Mouse (Mus musculus) myocyte (in vitro differentiated cells): ENCODE measurements around the gene Plxdc1. TPM values are rescaled to one million over a fixed set of nuclear protein-coding genes. Genes with fewer than 3 reads are reported as not detected.
A peak's percentile ranks its signal among the peaks of the same experiment; 100 is the strongest.

Experiments
- H3K27me3 ChIP-seq: one replicate; pipeline ENCODE4 v1.6.1; 2011; ENCODE audit not compliant: control insufficient read depth, insufficient read depth, insufficient read length
- H3K36me3 ChIP-seq: one replicate; pipeline ENCODE4 v1.6.1; 2011; ENCODE audit not compliant: control insufficient read depth, insufficient read depth
- H3K4me2 ChIP-seq: one replicate; pipeline ENCODE4 v1.6.1; 2011; ENCODE audit warnings: low read depth, control low read depth
- H3K4me3 ChIP-seq: one replicate; pipeline ENCODE4 v1.5.1; 2011; ENCODE audit warnings: mild to moderate bottlenecking, control low read depth, moderate library complexity
- H3K79me2 ChIP-seq: one replicate; pipeline ENCODE4 v1.6.1; 2011; ENCODE audit not compliant: control insufficient read depth, insufficient read depth
- H3ac ChIP-seq: one replicate; pipeline ENCODE4 v1.6.1; 2011; ENCODE audit not compliant: control insufficient read depth, insufficient read length
- CEBPB ChIP-seq: IDR thresholded peaks from 2 replicates; pipeline ENCODE4 v1.6.1; 2011; ENCODE audit warnings: mild to moderate bottlenecking, moderate library complexity; ENCODE audit not compliant: poor library complexity, insufficient read depth, severe bottlenecking
- E2F4 ChIP-seq: IDR thresholded peaks from one replicate; pipeline ENCODE4 v1.6.1; 2011; ENCODE audit warnings: mild to moderate bottlenecking, control low read depth, moderate library complexity; ENCODE audit not compliant: insufficient read depth
- MAX ChIP-seq: IDR thresholded peaks from one replicate; pipeline ENCODE4 v1.6.1; 2011; ENCODE audit warnings: low read depth, mild to moderate bottlenecking, control low read depth
- MYOD1 ChIP-seq, 3 experiments: IDR thresholded peaks; one replicate each; pipeline ENCODE4 v1.6.1; 2011; ENCODE audit warnings: control low read depth in 2 of 3, low read depth in 2 of 3, mild to moderate bottlenecking in 2 of 3, moderate library complexity in 1 of 3; ENCODE audit not compliant: insufficient read length in 2 of 3, control insufficient read depth in 1 of 3
- MYOG ChIP-seq, 3 experiments: IDR thresholded peaks; one replicate each; pipeline ENCODE4 v1.6.1; 2011; ENCODE audit warnings: control low read depth in 2 of 3, low read depth in 2 of 3, mild to moderate bottlenecking in 2 of 3; ENCODE audit not compliant: insufficient read length in 2 of 3, control insufficient read depth in 1 of 3, insufficient read depth in 1 of 3
- POLR2A ChIP-seq: IDR thresholded peaks from one replicate; pipeline ENCODE4 v1.6.1; 2011; ENCODE audit warnings: low read depth, mild to moderate bottlenecking, control low read depth, moderate library complexity; ENCODE audit not compliant: insufficient read length
- POLR2AphosphoS2 ChIP-seq: IDR thresholded peaks from one replicate; pipeline ENCODE4 v1.6.1; 2011; ENCODE audit warnings: low read depth, control low read depth; ENCODE audit not compliant: insufficient read length
- REST ChIP-seq: IDR thresholded peaks from one replicate; pipeline ENCODE4 v1.6.1; 2011; ENCODE audit warnings: mild to moderate bottlenecking, control low read depth, moderate library complexity; ENCODE audit not compliant: insufficient read depth, insufficient read length
- SRF ChIP-seq: IDR thresholded peaks from one replicate; pipeline ENCODE4 v1.6.1; 2011; ENCODE audit warnings: low read depth; ENCODE audit not compliant: control insufficient read depth, insufficient read length
- TCF12 ChIP-seq: IDR thresholded peaks from one replicate; pipeline ENCODE4 v1.6.1; 2011; ENCODE audit warnings: mild to moderate bottlenecking, control low read depth; ENCODE audit not compliant: poor library complexity, insufficient read depth, severe bottlenecking
- TCF3 ChIP-seq: IDR thresholded peaks from one replicate; pipeline ENCODE4 v1.6.1; 2011; ENCODE audit warnings: low read depth, control low read depth; ENCODE audit not compliant: insufficient read length
- USF1 ChIP-seq: IDR thresholded peaks from one replicate; pipeline ENCODE4 v1.6.1; 2011; ENCODE audit warnings: low read depth, mild to moderate bottlenecking, control low read depth, moderate library complexity
- polyA plus RNA-seq: library from polyadenylated mRNA; unstranded; fragments of >200 nt; fragmentation: generic; extraction: Trizol; gene quantifications from one replicate; pipeline ENCODE4 v1.2.1, GENCODE M21; 2012; ENCODE audit warnings: missing spikeins

Gene Plxdc1
- polyA plus RNA-seq, 1 experiment, result 2.7 TPM

GRCm38 (mm10) chr11:97980531-97980966 is 5.7 kb downstream of the Plxdc1 start:
- no peak overlapping the region for H3ac ChIP-seq
- H3K79me2 ChIP-seq, result no peaks in the 10 kb centered on the region
- no peaks in the 10 kb centered on the region for H3K27me3 ChIP-seq
- no peak overlapping the region for H3K4me2 ChIP-seq
- TF ChIP-seq TCF3 (peak; percentile 75), REST (no peak), CEBPB (no peak), POLR2AphosphoS2 (no peak), MYOD1 (IDR thresholded peaks at IDR 0.05; ENCODE audit: control insufficient read depth in 1 of 3, insufficient read length in 2 of 3, low read depth in 2 of 3) (peak in 2 of 3 experiments; percentile 97 to 98), E2F4 (no peak), TCF12 (peak; percentile 65), USF1 (no peak), MYOG (IDR thresholded peaks at IDR 0.05; ENCODE audit: control insufficient read depth in 1 of 3, insufficient read depth in 1 of 3, insufficient read length in 2 of 3, low read depth in 2 of 3) (peak; percentile 74 to 99 (median 96)), POLR2A (no peak), SRF (no peak), MAX (no peak)
- no peak overlapping the region for H3K4me3 ChIP-seq
- no peaks in the 10 kb centered on the region for H3K36me3 ChIP-seq

- no peak overlapping the region for H3ac ChIP-seq
- TF ChIP-seq USF1, result no peak
- no peak for TF ChIP-seq TCF12
- H3K27me3 ChIP-seq, result no peaks in the 10 kb centered on the region
- no peaks in the 10 kb centered on the region for H3K79me2 ChIP-seq
- no peak overlapping the region for H3K4me2 ChIP-seq
- H3K36me3 ChIP-seq, result no peaks in the 10 kb centered on the region
- H3K4me3 ChIP-seq, result no peak overlapping the region
Observed at GRCm38 (mm10) chr11:97979824-97980495, 6.3 kb downstream of the Plxdc1 start.

- Histone ChIP-seq H3K27me3 (no peaks in the 10 kb centered on the region), H3K4me2 (no peak overlapping the region), H3K36me3 (no peaks in the 10 kb centered on the region), H3ac (no peak overlapping the region), H3K4me3 (no peak overlapping the region), H3K79me2 (no peaks in the 10 kb centered on the region)
- TF ChIP-seq POLR2A (no peak), MYOG (IDR thresholded peaks at IDR 0.05; ENCODE audit: control insufficient read depth in 1 of 3, insufficient read depth in 1 of 3, insufficient read length in 2 of 3, low read depth in 2 of 3) (no peak), USF1 (no peak), REST (no peak), CEBPB (no peak), MAX (no peak), POLR2AphosphoS2 (no peak), SRF (no peak), TCF3 (no peak), E2F4 (no peak)
Observed at GRCm38 (mm10) chr11:97978392-97978791, 7.9 kb downstream of the Plxdc1 start.

GRCm38 (mm10) chr11:97977797-97978196 is 8.4 kb downstream of the Plxdc1 start:
- H3K4me3 ChIP-seq, result no peak overlapping the region
- H3K4me2 ChIP-seq, result peak overlapping the region; percentile 7
- no peaks in the 10 kb centered on the region for H3K36me3 ChIP-seq
- no peaks in the 10 kb centered on the region for H3K79me2 ChIP-seq
- TF ChIP-seq MYOG (IDR thresholded peaks at IDR 0.05; ENCODE audit: control insufficient read depth in 1 of 3, insufficient read depth in 1 of 3, insufficient read length in 2 of 3, low read depth in 2 of 3), result peak in 2 of 3 experiments; percentile 63 to 94
- peak in 2 of 3 experiments; percentile 84 to 92 for TF ChIP-seq MYOD1 (IDR thresholded peaks at IDR 0.05; ENCODE audit: control insufficient read depth in 1 of 3, insufficient read length in 2 of 3, low read depth in 2 of 3)
- peak; percentile 67 for TF ChIP-seq TCF3
- peak; percentile 64 for TF ChIP-seq TCF12
- no peak for TF ChIP-seq POLR2AphosphoS2
- no peak for TF ChIP-seq CEBPB
- no peaks in the 10 kb centered on the region for H3K27me3 ChIP-seq
- H3ac ChIP-seq, result no peak overlapping the region

- Histone ChIP-seq H3ac (no peak overlapping the region), H3K36me3 (no peaks in the 10 kb centered on the region), H3K4me2 (no peak overlapping the region), H3K27me3 (no peaks in the 10 kb centered on the region), H3K4me3 (no peak overlapping the region), H3K79me2 (no peaks in the 10 kb centered on the region)
- TF ChIP-seq USF1 (no peak), CEBPB (no peak), E2F4 (no peak), MYOD1 (IDR thresholded peaks at IDR 0.05; ENCODE audit: control insufficient read depth in 1 of 3, insufficient read length in 2 of 3, low read depth in 2 of 3) (no peak), POLR2AphosphoS2 (no peak), MAX (no peak), SRF (no peak), REST (no peak), TCF12 (no peak), TCF3 (no peak), POLR2A (no peak), MYOG (IDR thresholded peaks at IDR 0.05; ENCODE audit: control insufficient read depth in 1 of 3, insufficient read depth in 1 of 3, insufficient read length in 2 of 3, low read depth in 2 of 3) (no peak)
Observed at GRCm38 (mm10) chr11:97974746-97975145, 11.5 kb downstream of the Plxdc1 start.
